Mouse (Mus musculus) liver, postnatal 0 days (tissue): ENCODE results near the gene Kmt5a. TPM values are rescaled to one million over a fixed set of nuclear protein-coding genes. Genes with fewer than 3 reads are reported as not detected.

ENCODE experiments used
- ATAC-seq: fragments of 200-750 bp; cut with Nextera tagmentation; 2 replicates; pipeline ENCODE4 v1.8.0; 2017; ENCODE audit warnings: mild to moderate bottlenecking, moderate library complexity
- DNase-seq: peaks from one replicate; pipeline ENCODE4 v3.0.0-alpha.2; 2016
- H3K27ac ChIP-seq: fragments of 300-500 bp; sonication (generic); 2 replicates; pipeline ENCODE4 v1.5.1; 2014; ENCODE audit warnings: antibody characterized with exemption, moderate library complexity, mild to moderate bottlenecking, low read depth
- H3K27me3 ChIP-seq: fragments of 300-500 bp; sonication (generic); 2 replicates; pipeline ENCODE4 v1.6.1; 2014; ENCODE audit warnings: low read length, control low read depth, mixed read lengths; ENCODE audit not compliant: insufficient read depth
- H3K36me3 ChIP-seq: fragments of 300-500 bp; sonication (generic); replicated peaks from 2 replicates; pipeline ENCODE4 v1.6.1; 2014; ENCODE audit warnings: mild to moderate bottlenecking, control low read depth, low read length, moderate library complexity, mixed read lengths; ENCODE audit not compliant: insufficient read depth
- H3K4me1 ChIP-seq: fragments of 300-500 bp; sonication (generic); 2 replicates; pipeline ENCODE4 v1.6.1; 2014; ENCODE audit warnings: antibody characterized with exemption, mild to moderate bottlenecking, control low read depth; ENCODE audit not compliant: insufficient read depth
- H3K4me2 ChIP-seq: fragments of 300-500 bp; sonication (generic); 2 replicates; pipeline ENCODE4 v1.6.1; 2014; ENCODE audit warnings: low read depth, mild to moderate bottlenecking, low read length, moderate library complexity, mixed read lengths
- H3K4me3 ChIP-seq: fragments of 300-500 bp; sonication (generic); 2 replicates; pipeline ENCODE4 v1.5.1; 2014; ENCODE audit warnings: low read depth, low read length
- H3K9ac ChIP-seq: fragments of 300-500 bp; sonication (generic); replicated peaks from 2 replicates; pipeline ENCODE4 v1.6.1; 2014; ENCODE audit warnings: mild to moderate bottlenecking, moderate library complexity
- H3K9me3 ChIP-seq: fragments of 300-500 bp; sonication (generic); 2 replicates; pipeline ENCODE4 v1.6.1; 2016; ENCODE audit warnings: mild to moderate bottlenecking, control low read depth, low read length, mixed read lengths
- CTCF ChIP-seq: sonication (generic); IDR thresholded peaks from 2 replicates; pipeline ENCODE4 v1.5.1; 2016; ENCODE audit warnings: antibody characterized with exemption, low read depth
- EP300 ChIP-seq: IDR thresholded peaks from 2 replicates; pipeline ENCODE4 v1.6.1; 2016; ENCODE audit warnings: antibody characterized with exemption, low read depth, mild to moderate bottlenecking
- WGBS: fragments of 180-500 bp; shearing (Covaris S2); extraction: QIAGEN DNeasy Blood & Tissue Kit; methylation state at CpG from one replicate; pipeline ENCODE4 v1.1.7; 2014; ENCODE audit not compliant: insufficient replicate concordance; 5-methylcytosine and 5-hydroxymethylcytosine counted together
- microRNA-seq: library from miRNA; unstranded; fragments of <30 nt; microRNA quantifications from one replicate; pipeline ENCODE4, GENCODE M21; 2016
- polyA plus RNA-seq: library from polyadenylated mRNA; unstranded; fragments of >200 nt; fragmentation: Nextera tagmentation; extraction: Ambion mirVana; gene quantifications from 2 replicates; pipeline ENCODE4 v1.2.1, GENCODE M21; 2015

Gene Kmt5a
- polyA plus RNA-seq, 1 experiment from 2014 or later = 26.7 TPM

DNA sequence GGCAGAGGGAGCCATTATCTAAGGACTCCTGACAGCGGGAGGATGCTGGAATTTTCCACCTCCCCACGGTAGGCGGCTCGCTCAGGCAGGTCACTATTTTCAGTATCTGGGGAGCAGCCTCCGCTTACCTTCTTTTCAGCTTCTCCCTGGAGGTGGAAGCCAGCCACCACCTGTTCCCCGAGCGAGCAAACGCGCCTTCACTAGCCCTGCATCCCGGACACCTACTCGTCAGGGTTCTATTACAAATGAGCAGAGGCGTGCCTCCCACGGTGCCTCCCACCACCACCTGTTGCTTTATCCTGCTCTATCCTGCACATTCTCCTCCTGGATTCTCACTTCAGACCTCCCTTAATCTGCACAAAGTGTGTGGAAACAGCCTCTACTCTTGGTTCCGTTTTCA, 64.0 kb downstream of the Kmt5a start:
- 85% methylated on average over 14 of the region's 14 CpGs for WGBS
- TF ChIP-seq CTCF = no peak
- no peak for TF ChIP-seq EP300
- H3K9me3 ChIP-seq = no peaks in the 10 kb centered on the region
- ATAC-seq (no peak), DNase-seq (no peak)
- no peaks in the 10 kb centered on the region for H3K27me3 ChIP-seq
- no peak overlapping the region for H3K9ac ChIP-seq
- H3K4me2 ChIP-seq = no peak overlapping the region
- no peak overlapping the region for H3K27ac ChIP-seq
- H3K36me3 ChIP-seq = no peaks in the 10 kb centered on the region
- no peak overlapping the region for H3K4me3 ChIP-seq
- peaks cover 4% of the 10 kb centered on the region for H3K4me1 ChIP-seq

DNA sequence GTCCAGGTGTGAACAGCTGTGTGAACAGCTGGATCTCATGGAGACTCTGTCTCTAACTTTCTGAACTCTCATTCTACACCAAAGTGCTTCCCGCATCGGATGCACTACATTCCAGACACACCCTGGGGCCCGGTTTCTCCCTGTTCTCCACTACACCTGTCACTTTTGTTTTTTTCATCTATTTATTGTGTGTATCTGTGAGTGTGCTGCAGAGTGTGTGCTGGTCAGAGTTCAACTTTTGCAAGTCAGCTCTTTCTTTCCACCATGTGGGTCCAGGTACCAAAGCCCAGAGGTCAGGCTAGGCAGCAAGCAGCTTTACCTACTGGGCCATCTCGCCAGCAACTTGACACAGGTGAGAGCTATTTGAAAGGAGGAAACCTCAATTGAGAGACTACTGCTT, 65.5 kb downstream of the Kmt5a start:
- Histone ChIP-seq H3K4me2 (no peak overlapping the region), H3K9ac (no peak overlapping the region), H3K27ac (no peak overlapping the region), H3K4me1 (no peaks in the 10 kb centered on the region), H3K4me3 (no peak overlapping the region), H3K36me3 (no peaks in the 10 kb centered on the region), H3K9me3 (no peaks in the 10 kb centered on the region), H3K27me3 (no peaks in the 10 kb centered on the region)
- TF ChIP-seq CTCF (no peak), EP300 (no peak)
- 81% methylated on average over 4 of the region's 4 CpGs for WGBS
- ATAC-seq = no peak
- no peak for DNase-seq

DNA sequence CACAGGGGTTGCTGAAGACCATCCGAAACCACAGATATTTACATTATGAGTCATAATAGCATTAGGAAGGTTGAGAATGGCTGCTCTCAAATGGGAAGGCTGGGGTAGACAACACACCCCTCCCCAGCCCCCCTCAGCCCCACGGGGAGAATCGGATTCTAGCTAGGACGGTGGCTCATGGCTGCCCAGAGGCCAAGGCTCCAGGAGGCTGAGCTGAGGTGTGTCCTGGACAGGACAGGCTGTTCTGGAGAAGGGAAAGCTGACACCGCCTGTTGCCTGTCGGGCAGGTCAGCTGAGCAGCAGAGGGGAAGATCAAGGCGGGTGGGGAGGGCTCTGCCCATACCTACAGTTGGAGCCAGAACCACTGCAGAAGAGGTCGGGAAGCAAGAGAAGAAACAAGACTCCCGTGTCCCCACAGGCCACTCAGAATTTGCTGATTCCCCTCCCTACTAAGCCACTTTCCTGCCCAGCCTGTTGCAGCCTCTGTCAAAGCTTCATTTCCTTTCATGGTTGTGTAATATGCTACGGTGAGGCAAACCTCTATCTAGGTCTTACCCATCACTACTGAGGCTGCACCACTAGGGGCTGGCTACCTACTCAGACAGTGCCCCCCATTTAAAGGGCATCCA, 67.1 kb downstream of the Kmt5a start:
- 58% methylated on average over 10 of the region's 10 CpGs for WGBS
- ATAC-seq = no peak
- no peak overlapping the region for H3K9ac ChIP-seq

DNA sequence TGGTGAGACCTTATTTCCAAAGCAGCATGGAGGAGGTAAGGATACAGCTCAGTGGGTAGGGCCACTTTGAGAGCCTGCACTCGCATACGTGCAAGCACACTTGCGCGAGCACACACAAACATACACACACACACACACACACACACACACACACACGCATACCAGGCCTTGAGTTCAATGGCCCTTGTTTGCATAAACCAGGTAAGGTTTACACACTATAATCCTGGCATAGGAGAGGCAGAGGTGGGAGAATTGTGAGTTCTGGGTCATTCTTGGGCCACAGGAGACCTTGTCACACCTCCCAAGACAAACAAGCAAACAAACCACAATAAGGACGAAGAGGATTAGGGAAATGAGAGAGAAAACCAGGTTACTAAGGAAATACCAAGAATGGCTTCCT, 69.5 kb downstream of the Kmt5a start:
- no peak overlapping the region for H3K27ac ChIP-seq
- no peak for TF ChIP-seq EP300
- TF ChIP-seq CTCF = no peak
- no peak for ATAC-seq
- no peaks in the 10 kb centered on the region for H3K27me3 ChIP-seq
- no peak overlapping the region for H3K4me2 ChIP-seq
- H3K4me3 ChIP-seq = no peak overlapping the region
- WGBS = 80% methylated on average over 6 of the region's 6 CpGs
- H3K9me3 ChIP-seq = no peaks in the 10 kb centered on the region
- no peaks in the 10 kb centered on the region for H3K4me1 ChIP-seq
- 0 out of 2 replicates have a peak, but pooled peaks cover 3% of the 10 kb centered on the region for H3K36me3 ChIP-seq
- no peak for DNase-seq
- no peak overlapping the region for H3K9ac ChIP-seq

More for the DNA sequence above, 67.1 kb downstream of the Kmt5a start:
- Histone ChIP-seq H3K36me3 (no peaks in the 10 kb centered on the region), H3K4me3 (no peak overlapping the region), H3K9me3 (no peaks in the 10 kb centered on the region), H3K4me2 (0 out of 2 replicates have a peak overlapping the region, but pooled peaks have one; percentile 22), H3K27me3 (no peaks in the 10 kb centered on the region), H3K4me1 (no peaks in the 10 kb centered on the region), H3K27ac (0 out of 2 replicates have a peak overlapping the region, but pooled peaks have one; percentile 16)
- TF ChIP-seq EP300 (no peak), CTCF (peak; percentile 31)
- DNase-seq = no peak

DNA sequence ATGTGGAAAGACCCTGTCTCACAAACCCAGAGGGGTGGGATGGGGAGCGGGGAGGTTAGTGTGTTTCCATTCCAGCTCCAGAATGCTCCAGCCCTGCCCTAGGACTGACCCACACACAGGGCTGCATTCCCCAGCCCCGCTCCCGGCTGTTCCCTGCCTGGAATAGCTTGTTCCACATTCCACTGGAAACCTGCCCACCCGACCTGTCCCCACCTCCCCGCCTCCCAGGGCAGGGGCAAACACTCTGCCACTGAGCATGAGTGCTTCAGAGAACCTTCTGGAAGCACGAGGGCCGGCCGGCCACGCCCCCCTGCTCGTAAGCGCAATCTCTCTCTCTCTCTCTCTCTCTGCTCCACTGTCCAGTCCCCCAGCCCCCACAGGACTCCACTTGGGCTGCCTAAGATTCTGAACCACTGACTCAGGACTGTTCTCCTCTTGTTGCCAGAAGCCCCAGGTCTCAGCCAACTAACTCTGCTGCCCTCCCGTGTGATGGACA, 70.1 kb downstream of the Kmt5a start:
- TF ChIP-seq CTCF (no peak), EP300 (no peak)
- no peaks in the 10 kb centered on the region for H3K27me3 ChIP-seq
- 0 out of 2 replicates have a peak overlapping the region, but pooled peaks have one; percentile 21 for H3K9ac ChIP-seq
- no peak overlapping the region for H3K4me2 ChIP-seq
- 60% methylated on average over 12 of the region's 12 CpGs for WGBS
- H3K4me1 ChIP-seq = no peaks in the 10 kb centered on the region
- H3K4me3 ChIP-seq = no peak overlapping the region
- H3K9me3 ChIP-seq = no peaks in the 10 kb centered on the region
- ATAC-seq (no peak), DNase-seq (no peak)
- 0 out of 2 replicates have a peak, but pooled peaks cover 6% of the 10 kb centered on the region for H3K36me3 ChIP-seq
- H3K27ac ChIP-seq = no peak overlapping the region

DNA sequence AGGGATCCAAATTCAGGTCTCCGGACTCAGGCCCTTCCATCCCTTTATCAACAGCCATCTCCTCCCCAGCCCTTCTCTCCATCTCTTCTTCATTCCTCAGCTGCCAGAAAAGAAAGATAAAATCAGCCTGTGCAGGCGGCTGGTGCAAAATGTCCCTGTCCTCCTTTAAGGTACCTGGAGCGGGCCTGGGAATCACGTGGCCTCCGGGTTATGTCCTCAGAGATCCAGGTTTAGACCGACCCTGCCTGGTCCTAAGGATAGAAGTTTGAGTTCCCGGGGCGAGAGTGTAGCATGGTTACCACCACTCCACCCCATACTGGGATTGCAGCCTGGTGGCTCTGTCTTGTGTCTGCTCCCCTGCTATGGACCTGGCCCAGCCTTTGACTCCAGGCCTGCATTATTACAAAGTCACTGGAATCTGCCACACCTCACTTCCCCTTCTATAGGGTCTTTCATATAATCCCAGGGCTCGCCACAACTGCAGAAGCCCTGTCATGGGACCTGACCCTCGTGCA, 70.9 kb downstream of the Kmt5a start:
- H3K4me3 ChIP-seq = no peak overlapping the region
- no peaks in the 10 kb centered on the region for H3K27me3 ChIP-seq
- no peaks in the 10 kb centered on the region for H3K9me3 ChIP-seq
- H3K27ac ChIP-seq = no peak overlapping the region
- H3K9ac ChIP-seq = no peak overlapping the region
- no peak for ATAC-seq
- 80% methylated on average over 10 of the region's 10 CpGs for WGBS
- H3K4me2 ChIP-seq = no peak overlapping the region
- 0 out of 2 replicates have a peak, but pooled peaks cover 6% of the 10 kb centered on the region for H3K36me3 ChIP-seq
- no peak for DNase-seq
- no peaks in the 10 kb centered on the region for H3K4me1 ChIP-seq
- TF ChIP-seq EP300 = no peak

Small RNAs within 50 kb of the gene (microRNA-seq; reads per million reads assigned to microRNA genes)
- gene Gm27486 = not detected

Other genes with a start within 250 kb of the Kmt5a start
- 2.1 and 2.4 TPM in 2 replicates for gene Pitpnm2, start 190.2 kb upstream of the Kmt5a start, polyA plus RNA-seq
- 2.6 and 3.0 TPM in 2 replicates for gene Mphosph9, start 112.0 kb upstream of the Kmt5a start, polyA plus RNA-seq
- 4.5 and 4.9 TPM in 2 replicates for gene 2810006K23Rik, start 111.8 kb upstream of the Kmt5a start, polyA plus RNA-seq
- 31.7 and 44.7 TPM in 2 replicates for gene Cdk2ap1, start 76.8 kb upstream of the Kmt5a start, polyA plus RNA-seq
- gene Sbno1, start 13.9 kb upstream of the Kmt5a start, polyA plus RNA-seq = 30.0 and 30.6 TPM in 2 replicates
- 10.3 and 11.0 TPM in 2 replicates for gene Rilpl2, start 38.4 kb downstream of the Kmt5a start, polyA plus RNA-seq
- gene Snrnp35, start 43.2 kb downstream of the Kmt5a start, polyA plus RNA-seq = 5.9 and 6.5 TPM in 2 replicates
- 2.4 and 3.3 TPM in 2 replicates for gene Rilpl1, start 91.5 kb downstream of the Kmt5a start, polyA plus RNA-seq
- 253 and 267 TPM in 2 replicates for gene Tmed2, start 100.8 kb downstream of the Kmt5a start, polyA plus RNA-seq
- gene Ddx55, start 112.9 kb downstream of the Kmt5a start, polyA plus RNA-seq = 3.6 and 3.7 TPM in 2 replicates
- 26.3 and 30.7 TPM in 2 replicates for gene Eif2b1, start 139.2 kb downstream of the Kmt5a start, polyA plus RNA-seq
- gene Gtf2h3, start 139.2 kb downstream of the Kmt5a start, polyA plus RNA-seq = 13.2 and 14.7 TPM in 2 replicates
- gene Atp6v0a2, start 188.6 kb downstream of the Kmt5a start, polyA plus RNA-seq = 9.6 and 12.4 TPM in 2 replicates